Mouse (Mus musculus): Measurements from ENCODE around the gene Hcn4. TPM values are rescaled to one million over a fixed set of nuclear protein-coding genes. Genes with fewer than 3 reads are reported as not detected.

The Hcn4 gene
- polyA plus RNA-seq, 1 experiment from 2014 or later, result not detected

DNA sequence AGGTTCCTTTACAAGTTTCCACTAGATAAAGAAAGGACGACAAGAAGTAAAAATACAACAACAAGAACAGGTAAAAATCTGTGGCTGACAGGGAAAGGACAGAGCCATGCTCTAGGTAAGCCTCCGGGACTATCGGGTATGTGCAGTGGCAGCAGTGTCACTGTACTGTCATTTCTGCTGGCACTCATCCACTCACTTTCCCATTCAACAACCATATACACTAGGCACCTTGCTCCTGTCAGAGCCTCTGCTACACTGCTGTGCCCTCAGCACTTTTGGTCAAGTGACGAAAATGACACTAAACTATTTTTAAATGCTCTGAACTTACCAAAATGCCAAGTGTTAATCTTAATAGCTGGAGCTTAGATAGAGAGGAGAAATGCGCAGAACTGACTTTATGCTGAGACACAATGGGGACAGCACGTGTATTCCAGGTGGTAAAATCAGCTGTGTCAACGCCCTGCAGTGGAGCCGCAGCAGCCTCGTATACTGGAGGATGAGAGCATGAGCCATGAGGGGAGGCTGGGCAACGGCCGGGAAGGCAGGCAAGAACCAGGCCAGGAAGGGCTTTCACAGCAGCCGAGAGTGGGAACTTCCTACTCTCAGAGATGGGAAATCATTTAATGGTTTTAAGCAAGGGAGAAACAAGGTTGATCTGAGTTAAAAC, 66.7 kb downstream of the Hcn4 start:
- Histone ChIP-seq H3K36me3 (no peaks in the 10 kb centered on the region), H3K4me1 (replicated peaks) (no peaks in the 10 kb centered on the region), H3K9ac (no peak overlapping the region), H3K27ac (no peak overlapping the region), H3K9me3 (replicated peaks) (no peaks in the 10 kb centered on the region), H3K27me3 (no peaks in the 10 kb centered on the region), H3K4me3 (replicated peaks) (no peak overlapping the region), H3K4me2 (no peak overlapping the region)
- DNase-seq, result no peak
- ATAC-seq (ENCODE audit: low read depth), result no peak
- 68% methylated on average over 12 of the region's 12 CpGs for WGBS (ENCODE audit: insufficient replicate concordance)

GRCm38 (mm10) chr9:58890893-58891292, 67.7 kb downstream of the Hcn4 start:
- no peak overlapping the region for H3K4me3 ChIP-seq (replicated peaks)
- H3K4me1 ChIP-seq (replicated peaks), result no peaks in the 10 kb centered on the region
- DNase-seq (no peak), ATAC-seq (ENCODE audit: low read depth) (no peak)
- no peak overlapping the region for H3K9ac ChIP-seq
- H3K27ac ChIP-seq, result no peak overlapping the region
- H3K36me3 ChIP-seq, result no peaks in the 10 kb centered on the region
- WGBS (ENCODE audit: insufficient replicate concordance), result 58% methylated on average over 8 of the region's 8 CpGs
- no peaks in the 10 kb centered on the region for H3K9me3 ChIP-seq (replicated peaks)
- no peak overlapping the region for H3K4me2 ChIP-seq
- no peaks in the 10 kb centered on the region for H3K27me3 ChIP-seq

DNA sequence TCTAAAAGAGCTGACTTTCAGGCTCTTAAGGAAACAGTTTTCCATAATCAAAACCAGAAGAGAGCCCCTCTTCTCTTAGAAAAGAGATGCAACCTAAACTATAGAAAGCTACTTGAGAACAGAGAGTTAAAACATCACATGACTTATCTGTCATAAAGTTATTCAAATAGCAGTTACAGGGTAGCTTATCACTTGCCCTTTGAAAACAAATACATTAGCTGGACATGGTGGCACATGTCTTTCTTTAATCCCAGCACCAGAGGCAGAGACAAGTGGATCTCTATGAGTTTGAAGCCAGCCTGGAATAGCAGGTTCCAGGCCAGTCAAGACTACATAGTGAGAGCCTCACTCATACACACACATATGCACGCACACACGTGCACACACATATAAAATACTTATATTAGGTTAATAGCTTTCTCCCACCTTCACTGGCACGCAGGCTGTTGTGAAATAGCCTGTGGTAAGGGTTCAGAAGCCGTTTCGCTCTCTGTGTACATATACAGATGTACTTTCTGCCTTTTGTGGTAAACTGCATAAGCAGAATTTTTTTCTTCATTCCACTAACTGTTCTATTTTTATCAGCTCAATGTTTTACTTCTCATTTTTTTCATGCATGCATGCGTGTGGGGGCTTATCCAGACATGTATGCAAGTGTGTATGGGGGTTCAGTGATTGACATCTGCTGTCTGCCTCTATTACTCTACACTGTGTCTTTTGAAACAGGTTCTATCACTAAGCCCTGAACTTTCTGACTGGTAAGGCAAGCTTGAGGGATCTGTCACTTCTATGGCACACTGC, 68.8 kb downstream of the Hcn4 start:
- 56% methylated on average over 6 of the region's 6 CpGs for WGBS (ENCODE audit: insufficient replicate concordance)
- ATAC-seq (ENCODE audit: low read depth), result no peak
- no peak overlapping the region for H3K27ac ChIP-seq

GRCm38 (mm10) chr9:58899602-58900001, 76.4 kb downstream of the Hcn4 start:
- Histone ChIP-seq H3K27ac (no peak overlapping the region), H3K4me2 (no peak overlapping the region), H3K36me3 (no peaks in the 10 kb centered on the region), H3K4me3 (replicated peaks) (no peak overlapping the region), H3K4me1 (replicated peaks) (no peaks in the 10 kb centered on the region), H3K9me3 (replicated peaks) (no peaks in the 10 kb centered on the region), H3K9ac (no peak overlapping the region), H3K27me3 (no peaks in the 10 kb centered on the region)
- no peak for ATAC-seq (ENCODE audit: low read depth)
- no peak for DNase-seq

More for the DNA sequence above, 68.8 kb downstream of the Hcn4 start:
- no peak overlapping the region for H3K9ac ChIP-seq
- H3K4me2 ChIP-seq, result no peak overlapping the region
- DNase-seq, result no peak
- no peaks in the 10 kb centered on the region for H3K9me3 ChIP-seq (replicated peaks)
- H3K4me1 ChIP-seq (replicated peaks), result no peaks in the 10 kb centered on the region
- no peaks in the 10 kb centered on the region for H3K36me3 ChIP-seq
- no peak overlapping the region for H3K4me3 ChIP-seq (replicated peaks)
- no peaks in the 10 kb centered on the region for H3K27me3 ChIP-seq

DNA sequence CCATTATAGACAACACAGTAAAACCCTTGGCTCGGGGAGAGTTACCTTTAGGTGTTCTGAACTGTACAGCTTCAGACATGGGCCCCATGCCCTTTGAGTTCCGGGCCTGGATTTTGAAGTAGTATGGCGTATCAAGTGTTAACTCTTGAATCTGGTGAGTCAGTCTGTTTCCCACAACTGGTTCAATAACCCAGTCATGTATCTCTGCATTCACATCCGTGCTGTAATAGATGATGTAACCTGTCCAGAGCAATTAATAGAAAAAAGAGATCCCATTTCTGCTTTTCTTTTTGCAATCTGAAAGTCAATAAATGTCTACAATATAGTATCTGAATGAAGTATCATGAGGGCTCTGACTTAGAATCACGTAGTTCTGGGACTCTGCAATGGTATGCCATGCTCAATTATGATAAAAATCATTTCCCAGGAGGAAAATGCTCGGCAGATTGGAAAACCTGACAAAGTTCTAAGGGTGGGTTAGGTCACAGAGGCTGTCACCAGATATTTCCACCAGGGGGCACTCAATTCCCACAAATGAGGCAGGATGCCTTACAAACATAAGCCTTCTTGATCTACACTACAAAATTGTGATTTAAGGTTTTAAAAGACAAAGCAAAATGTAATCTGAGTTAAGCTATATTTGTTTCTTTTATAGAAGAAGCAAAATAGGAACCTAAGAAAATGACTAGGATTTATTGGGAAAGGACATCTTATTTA, 79.8 kb downstream of the Hcn4 start:
- 38% methylated on average over 6 of the region's 6 CpGs for WGBS (ENCODE audit: insufficient replicate concordance)
- DNase-seq, result peak; percentile 11
- no peaks in the 10 kb centered on the region for H3K9me3 ChIP-seq (replicated peaks)

More for the DNA sequence above, 79.8 kb downstream of the Hcn4 start:
- Histone ChIP-seq H3K27me3 (no peaks in the 10 kb centered on the region), H3K36me3 (no peaks in the 10 kb centered on the region), H3K4me2 (no peak overlapping the region), H3K4me1 (replicated peaks) (no peaks in the 10 kb centered on the region), H3K9ac (no peak overlapping the region), H3K27ac (no peak overlapping the region), H3K4me3 (replicated peaks) (no peak overlapping the region)
- ATAC-seq (ENCODE audit: low read depth), result no peak

Other genes starting within 250 kb of the Hcn4 start
- gene Nptn, start 241.2 kb upstream of the Hcn4 start, polyA plus RNA-seq (2015; fragmentation: Nextera tagmentation; extraction: Ambion mirVana), result 98.0 and 104 TPM in 2 replicates
- gene Rec114, start 79.4 kb upstream of the Hcn4 start, polyA plus RNA-seq (2015; fragmentation: Nextera tagmentation; extraction: Ambion mirVana), result 23.6 and 30.4 TPM in 2 replicates
- 1.5 and 2.4 TPM in 2 replicates for gene Neo1, start 213.0 kb downstream of the Hcn4 start, polyA plus RNA-seq (2015; fragmentation: Nextera tagmentation; extraction: Ambion mirVana)

Measured in liver, embryonic 13.5 days (tissue).